Mouse (Mus musculus): ENCODE results near the gene Tor1aip1. TPM values are rescaled to one million over a fixed set of nuclear protein-coding genes. Genes with fewer than 3 reads are reported as not detected.
A peak's percentile ranks its signal among the peaks of the same experiment; 100 is the strongest.

Gene Tor1aip1
- polyA plus RNA-seq, 1 experiment: 14.6 TPM

- no peak for TF ChIP-seq POLR2A (IDR thresholded peaks at IDR 0.05; ENCODE audit: borderline replicate concordance, extremely low read depth, insufficient read depth, insufficient read length, poor library complexity, severe bottlenecking)
- TF ChIP-seq CTCF (IDR thresholded peaks at IDR 0.05; ENCODE audit: borderline replicate concordance, extremely low read depth, insufficient read depth, insufficient read length): no peak
- DNase-seq (ENCODE audit: low read depth): peak; percentile 72
Measured at GRCm38 (mm10) chr1:155989387-155989786, 46.9 kb downstream of the Tor1aip1 start.

- TF ChIP-seq CTCF (IDR thresholded peaks at IDR 0.05; ENCODE audit: borderline replicate concordance, extremely low read depth, insufficient read depth, insufficient read length) (no peak), POLR2A (IDR thresholded peaks at IDR 0.05; ENCODE audit: borderline replicate concordance, extremely low read depth, insufficient read depth, insufficient read length, poor library complexity, severe bottlenecking) (no peak)
- no peak for DNase-seq (ENCODE audit: low read depth)
Measured at GRCm38 (mm10) chr1:155987625-155988024, 48.7 kb downstream of the Tor1aip1 start.

- TF ChIP-seq CTCF (IDR thresholded peaks at IDR 0.05; ENCODE audit: borderline replicate concordance, extremely low read depth, insufficient read depth, insufficient read length) (no peak), POLR2A (IDR thresholded peaks at IDR 0.05; ENCODE audit: borderline replicate concordance, extremely low read depth, insufficient read depth, insufficient read length, poor library complexity, severe bottlenecking) (no peak)
- DNase-seq (ENCODE audit: low read depth): no peak
Measured at GRCm38 (mm10) chr1:155974931-155975330, 61.3 kb downstream of the Tor1aip1 start.

GRCm38 (mm10) chr1:155973719-155974379 is 62.4 kb downstream of the Tor1aip1 start:
- TF ChIP-seq POLR2A (IDR thresholded peaks at IDR 0.05; ENCODE audit: borderline replicate concordance, extremely low read depth, insufficient read depth, insufficient read length, poor library complexity, severe bottlenecking): no peak
- no peak for TF ChIP-seq CTCF (IDR thresholded peaks at IDR 0.05; ENCODE audit: borderline replicate concordance, extremely low read depth, insufficient read depth, insufficient read length)
- DNase-seq (ENCODE audit: low read depth): peak; percentile 50

GRCm38 (mm10) chr1:155973068-155973718 is 63.1 kb downstream of the Tor1aip1 start, which contains the start of gene Cep350:
Gene Cep350 (minus strand): TSS chr1:155973255.
- DNase-seq (ENCODE audit: low read depth): peak; percentile 99
- TF ChIP-seq CTCF (IDR thresholded peaks at IDR 0.05; ENCODE audit: borderline replicate concordance, extremely low read depth, insufficient read depth, insufficient read length): no peak
- peak; percentile 62 for TF ChIP-seq POLR2A (IDR thresholded peaks at IDR 0.05; ENCODE audit: borderline replicate concordance, extremely low read depth, insufficient read depth, insufficient read length, poor library complexity, severe bottlenecking)

GRCm38 (mm10) chr1:155972146-155973067 is 63.9 kb downstream of the Tor1aip1 start:
- peak; percentile 30 for DNase-seq (ENCODE audit: low read depth)
- TF ChIP-seq CTCF (IDR thresholded peaks at IDR 0.05; ENCODE audit: borderline replicate concordance, extremely low read depth, insufficient read depth, insufficient read length) (no peak), POLR2A (IDR thresholded peaks at IDR 0.05; ENCODE audit: borderline replicate concordance, extremely low read depth, insufficient read depth, insufficient read length, poor library complexity, severe bottlenecking) (no peak)

Other genes starting within 250 kb of the Tor1aip1 start
- 35.0 and 36.1 TPM in 2 replicates for gene Qsox1, start 223.6 kb downstream of the Tor1aip1 start, polyA plus RNA-seq (2012; rRNA removed)
- gene Cep350, start 63.2 kb downstream of the Tor1aip1 start, polyA plus RNA-seq (2012; rRNA removed): 10.9 and 14.0 TPM in 2 replicates
- gene Tor1aip2, start 1.1 kb downstream of the Tor1aip1 start, polyA plus RNA-seq (2012; rRNA removed): 57.9 and 61.6 TPM in 2 replicates
- gene Fam163a, start 168.5 kb upstream of the Tor1aip1 start, polyA plus RNA-seq (2012; rRNA removed): 1.7 and 4.0 TPM in 2 replicates

All from brain, embryonic 14.5 days (tissue).